Mouse (Mus musculus): ENCODE measurements around the gene Gid4. TPM values are rescaled to one million over a fixed set of nuclear protein-coding genes. Genes with fewer than 3 reads are reported as not detected.

Gid4 gene
- polyA plus RNA-seq, 1 experiment from 2014 or later, result 25.2 TPM

DNA sequence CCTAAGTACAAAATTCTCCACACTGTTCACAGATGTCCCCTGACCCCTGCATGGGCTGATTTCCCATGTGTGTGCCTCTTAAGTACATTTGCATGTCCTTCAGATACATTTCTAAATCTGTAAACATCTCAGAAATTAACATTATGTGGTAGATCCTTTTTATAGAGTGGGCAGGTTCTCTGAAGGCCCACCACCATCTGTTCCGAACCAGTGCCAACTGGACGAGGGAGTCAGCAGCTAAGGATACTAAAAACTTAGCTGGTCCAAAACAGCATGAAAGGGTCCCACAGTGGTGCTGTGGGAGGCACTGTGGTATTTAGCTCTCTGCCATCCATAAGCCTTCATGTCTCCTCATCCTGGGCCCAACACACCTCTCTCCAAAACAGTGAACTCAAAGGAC, 19.8 kb upstream of the Gid4 start:
- Histone ChIP-seq H3K9ac (no peak overlapping the region), H3K36me3 (peaks cover 14% of the 10 kb centered on the region), H3K4me2 (no peak overlapping the region), H3K27me3 (no peaks in the 10 kb centered on the region), H3K9me3 (no peaks in the 10 kb centered on the region), H3K4me1 (replicated peaks) (no peaks in the 10 kb centered on the region), H3K4me3 (no peak overlapping the region), H3K27ac (replicated peaks) (no peak overlapping the region)
- 91% methylated on average over 2 of the region's 2 CpGs for WGBS
- no peak for ATAC-seq (ENCODE audit: low FRiP score, low read depth)

GRCm38 (mm10) chr11:60406606-60407005, 10.3 kb upstream of the Gid4 start:
- ATAC-seq (ENCODE audit: low FRiP score, low read depth), result no peak
- Histone ChIP-seq H3K4me1 (replicated peaks) (peaks cover under 1% of the 10 kb centered on the region; the same call in 1 of the 2 replicates), H3K9ac (no peak overlapping the region), H3K4me2 (no peak overlapping the region), H3K36me3 (peaks cover 23% of the 10 kb centered on the region), H3K27ac (replicated peaks) (no peak overlapping the region), H3K4me3 (no peak overlapping the region), H3K27me3 (no peaks in the 10 kb centered on the region), H3K9me3 (no peaks in the 10 kb centered on the region)
- 97% methylated on average over 1 of the region's 1 CpGs for WGBS

DNA sequence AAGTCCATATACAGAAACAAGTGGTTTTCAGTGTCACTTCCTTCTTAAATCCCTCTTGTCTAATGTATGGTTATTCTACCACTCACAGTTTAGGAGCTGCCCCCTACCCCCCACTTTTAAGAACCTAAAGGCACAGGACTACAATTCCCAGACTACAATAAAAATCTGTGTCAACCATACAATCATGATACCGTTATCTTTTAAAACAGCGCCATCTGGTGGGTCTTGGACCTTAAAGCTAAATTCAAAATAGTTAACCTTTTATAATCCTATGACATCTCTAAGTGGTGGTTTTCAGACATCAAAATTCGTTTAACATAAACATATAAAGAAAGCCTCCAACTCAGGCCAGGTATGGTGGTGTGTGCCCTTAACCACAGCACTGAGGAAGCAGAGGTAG, 4.8 kb upstream of the Gid4 start:
- WGBS, result 7% methylated on average over 3 of the region's 3 CpGs
- no peak overlapping the region for H3K27ac ChIP-seq (replicated peaks)
- H3K9me3 ChIP-seq, result no peaks in the 10 kb centered on the region
- ATAC-seq (ENCODE audit: low FRiP score, low read depth), result no peak
- H3K36me3 ChIP-seq, result 0 out of 2 replicates have a peak, but pooled peaks cover 4% of the 10 kb centered on the region
- peaks cover 28% of the 10 kb centered on the region for H3K4me1 ChIP-seq (replicated peaks)
- H3K9ac ChIP-seq, result no peak overlapping the region
- H3K27me3 ChIP-seq, result no peaks in the 10 kb centered on the region
- H3K4me3 ChIP-seq, result no peak overlapping the region
- no peak overlapping the region for H3K4me2 ChIP-seq

DNA sequence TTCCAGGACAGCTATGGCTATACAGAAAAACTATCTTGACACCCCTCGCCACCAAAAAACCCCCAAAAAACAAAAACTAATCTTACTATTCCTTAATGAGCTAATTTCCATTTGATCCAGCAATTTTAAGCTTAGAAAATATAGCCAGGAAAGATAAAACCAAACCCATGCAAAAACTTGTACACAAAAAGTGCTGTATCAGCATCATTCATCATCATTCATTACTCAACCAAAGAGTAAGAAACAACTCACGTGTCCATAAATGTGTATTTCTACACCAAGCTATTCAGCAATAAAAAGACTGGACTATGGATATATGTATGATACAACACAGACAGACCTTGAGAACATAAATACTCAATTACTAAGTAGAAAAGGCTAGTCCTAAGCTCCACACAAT, 4.0 kb upstream of the Gid4 start:
- Histone ChIP-seq H3K36me3 (0 out of 2 replicates have a peak, but pooled peaks cover 4% of the 10 kb centered on the region), H3K27ac (replicated peaks) (no peak overlapping the region), H3K4me3 (no peak overlapping the region), H3K9me3 (no peaks in the 10 kb centered on the region), H3K27me3 (no peaks in the 10 kb centered on the region), H3K4me2 (no peak overlapping the region), H3K4me1 (replicated peaks) (peaks cover 29% of the 10 kb centered on the region), H3K9ac (no peak overlapping the region)
- no peak for ATAC-seq (ENCODE audit: low FRiP score, low read depth)
- WGBS, result 87% methylated on average over 2 of the region's 2 CpGs

- H3K27ac ChIP-seq (replicated peaks), result peak overlapping the region; percentile 91
- peaks cover 48% of the 10 kb centered on the region for H3K4me1 ChIP-seq (replicated peaks)
- under 1% methylated on average over 21 of the region's 21 CpGs for WGBS
- H3K9ac ChIP-seq, result peak overlapping the region; percentile 69
- H3K27me3 ChIP-seq, result no peaks in the 10 kb centered on the region
- ATAC-seq (ENCODE audit: low FRiP score, low read depth), result no peak
- H3K4me3 ChIP-seq, result peak overlapping the region; percentile 95
- H3K9me3 ChIP-seq, result no peaks in the 10 kb centered on the region
- no peaks in the 10 kb centered on the region for H3K36me3 ChIP-seq
- peak overlapping the region; percentile 94 for H3K4me2 ChIP-seq
Measured at GRCm38 (mm10) chr11:60416590-60416962, 369 bp upstream of the Gid4 start.

DNA sequence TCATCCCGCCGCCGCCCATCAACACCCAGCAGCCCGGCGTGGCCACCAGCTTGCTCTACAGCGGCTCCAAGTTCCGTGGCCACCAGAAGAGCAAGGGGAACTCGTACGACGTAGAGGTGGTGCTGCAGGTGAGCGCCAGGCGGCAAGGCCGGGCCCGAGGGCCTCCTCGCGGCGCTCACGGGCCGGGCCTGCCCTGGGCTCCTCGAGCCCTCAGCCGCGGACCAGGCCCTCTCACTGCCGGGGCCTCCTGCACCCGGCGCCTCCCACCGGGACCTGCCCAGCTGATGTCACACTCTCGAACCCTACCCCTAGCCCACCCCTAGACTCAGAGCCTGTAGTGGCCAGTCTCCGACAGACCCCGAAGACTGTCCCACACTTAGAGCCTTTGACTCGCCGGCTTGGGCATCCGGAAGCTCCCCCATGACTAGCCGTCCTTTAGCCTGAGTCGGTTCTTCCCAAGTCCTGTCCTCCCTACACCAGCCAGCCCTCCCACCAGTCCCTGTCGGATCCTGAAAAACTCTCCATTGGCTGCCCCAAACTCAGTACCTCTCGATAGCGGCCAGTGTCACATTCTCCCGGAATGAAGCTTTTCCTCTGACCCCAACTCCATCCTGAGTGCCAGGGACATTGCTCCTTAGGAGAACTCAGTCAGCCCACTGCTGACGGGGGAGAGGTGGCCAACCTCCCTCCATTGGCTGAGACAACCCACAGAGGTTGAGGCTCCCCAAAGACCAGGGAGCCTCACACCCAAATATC, 950 bp downstream of the Gid4 start, which contains the start of gene Atpaf2:
Gene Atpaf2, minus strand, starts transcription at position 741 of the 756 bp plus-strand sequence.
- peak; percentile 46 for ATAC-seq (ENCODE audit: low FRiP score, low read depth)
- peaks cover 39% of the 10 kb centered on the region for H3K4me1 ChIP-seq (replicated peaks)
- peak within 1 kb of the TSS; percentile 95 for H3K4me3 ChIP-seq
- WGBS, result 0% methylated on average over 39 of the region's 39 CpGs
- peak within 1 kb of the TSS; percentile 91 for H3K27ac ChIP-seq (replicated peaks)
- no peaks in the 10 kb centered on the region for H3K36me3 ChIP-seq
- peak within 1 kb of the TSS; percentile 93 for H3K9ac ChIP-seq
- H3K27me3 ChIP-seq, result no peaks in the 10 kb centered on the region
- H3K4me2 ChIP-seq, result peak within 1 kb of the TSS; percentile 94
- H3K9me3 ChIP-seq, result no peaks in the 10 kb centered on the region

- Histone ChIP-seq H3K27ac (replicated peaks) (peak overlapping the region; percentile 91), H3K9me3 (no peaks in the 10 kb centered on the region), H3K4me1 (replicated peaks) (peaks cover 39% of the 10 kb centered on the region), H3K27me3 (no peaks in the 10 kb centered on the region), H3K36me3 (no peaks in the 10 kb centered on the region), H3K9ac (peak overlapping the region; percentile 93), H3K4me2 (peak overlapping the region; percentile 94), H3K4me3 (peak overlapping the region; percentile 95)
- WGBS, result 33% methylated on average over 6 of the region's 6 CpGs
- no peak for ATAC-seq (ENCODE audit: low FRiP score, low read depth)
Measured at GRCm38 (mm10) chr11:60418473-60418803, 1.5 kb downstream of the Gid4 start.

GRCm38 (mm10) chr11:60422046-60422668, 5.2 kb downstream of the Gid4 start:
- Histone ChIP-seq H3K4me2 (no peak overlapping the region), H3K27me3 (no peaks in the 10 kb centered on the region), H3K4me3 (no peak overlapping the region), H3K9ac (no peak overlapping the region), H3K4me1 (replicated peaks) (peaks cover 20% of the 10 kb centered on the region), H3K36me3 (no peaks in the 10 kb centered on the region), H3K27ac (replicated peaks) (no peak overlapping the region), H3K9me3 (no peaks in the 10 kb centered on the region)
- WGBS, result 62% methylated on average over 6 of the region's 6 CpGs
- no peak for ATAC-seq (ENCODE audit: low FRiP score, low read depth)

- H3K27me3 ChIP-seq, result no peaks in the 10 kb centered on the region
- H3K4me2 ChIP-seq, result no peak overlapping the region
- H3K4me1 ChIP-seq (replicated peaks), result peaks cover 18% of the 10 kb centered on the region
- no peak for ATAC-seq (ENCODE audit: low FRiP score, low read depth)
- no peak overlapping the region for H3K4me3 ChIP-seq
- H3K27ac ChIP-seq (replicated peaks), result no peak overlapping the region
- H3K9ac ChIP-seq, result no peak overlapping the region
- H3K36me3 ChIP-seq, result peaks cover 8% of the 10 kb centered on the region; the same call in 1 of the 2 replicates
- WGBS, result 32% methylated on average over 1 of the region's 1 CpGs
- H3K9me3 ChIP-seq, result no peaks in the 10 kb centered on the region
Measured at GRCm38 (mm10) chr11:60423006-60423405, 6.1 kb downstream of the Gid4 start.

DNA sequence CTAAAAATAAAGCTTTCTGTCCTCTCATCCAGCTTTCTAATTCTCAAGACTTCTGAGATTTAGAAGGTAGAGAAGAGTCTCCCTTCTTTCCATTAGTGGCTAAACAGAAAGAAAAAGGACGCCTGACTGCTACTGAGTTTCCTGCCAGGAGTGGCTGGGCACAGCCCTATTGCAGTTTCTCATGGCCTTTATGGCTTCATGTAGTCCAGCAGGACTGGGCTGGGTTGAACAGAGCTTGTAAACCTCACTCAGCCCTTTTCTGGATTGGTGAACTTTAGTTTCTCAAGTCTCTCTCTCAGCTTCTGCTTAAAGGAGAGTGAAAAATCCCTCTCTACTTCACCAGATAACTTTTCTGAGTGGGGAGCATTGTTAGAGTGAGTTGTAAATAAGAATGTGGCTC, 9.5 kb downstream of the Gid4 start:
- H3K27me3 ChIP-seq, result no peaks in the 10 kb centered on the region
- no peak for ATAC-seq (ENCODE audit: low FRiP score, low read depth)
- no peaks in the 10 kb centered on the region for H3K9me3 ChIP-seq
- H3K36me3 ChIP-seq, result peaks cover 15% of the 10 kb centered on the region
- H3K9ac ChIP-seq, result no peak overlapping the region
- WGBS, result 81% methylated on average over 1 of the region's 1 CpGs
- no peak overlapping the region for H3K27ac ChIP-seq (replicated peaks)
- no peak overlapping the region for H3K4me2 ChIP-seq
- no peak overlapping the region for H3K4me3 ChIP-seq
- H3K4me1 ChIP-seq (replicated peaks), result no peaks in the 10 kb centered on the region

- Histone ChIP-seq H3K36me3 (peaks cover 20% of the 10 kb centered on the region), H3K4me3 (no peak overlapping the region), H3K4me2 (no peak overlapping the region), H3K27ac (replicated peaks) (no peak overlapping the region), H3K27me3 (no peaks in the 10 kb centered on the region), H3K9ac (no peak overlapping the region), H3K4me1 (replicated peaks) (no peaks in the 10 kb centered on the region), H3K9me3 (no peaks in the 10 kb centered on the region)
- no peak for ATAC-seq (ENCODE audit: low FRiP score, low read depth)
- 94% methylated on average over 3 of the region's 3 CpGs for WGBS
Measured at GRCm38 (mm10) chr11:60427628-60428027, 10.7 kb downstream of the Gid4 start.

DNA sequence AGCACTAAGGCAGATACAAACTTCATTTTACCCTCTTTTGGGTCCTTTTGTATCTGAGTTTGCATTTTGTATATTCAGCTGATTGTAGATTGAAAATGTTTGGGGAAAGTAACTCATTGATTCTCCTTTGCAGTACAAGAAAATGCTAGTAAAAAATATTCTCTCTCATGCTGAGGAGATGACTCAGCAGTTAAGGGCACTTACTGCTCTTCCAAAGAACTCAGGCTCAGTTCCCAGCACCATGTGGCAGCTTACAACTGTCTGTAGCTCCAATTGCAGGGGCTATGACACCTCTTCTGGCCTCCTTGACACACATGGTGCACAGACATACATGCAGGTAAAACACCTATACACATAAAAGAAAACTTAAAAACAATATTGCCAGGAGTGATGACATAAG, 16.6 kb downstream of the Gid4 start:
- Histone ChIP-seq H3K4me3 (no peak overlapping the region), H3K4me1 (replicated peaks) (no peaks in the 10 kb centered on the region), H3K9ac (no peak overlapping the region), H3K27ac (replicated peaks) (no peak overlapping the region), H3K27me3 (no peaks in the 10 kb centered on the region), H3K9me3 (no peaks in the 10 kb centered on the region), H3K36me3 (peaks cover 49% of the 10 kb centered on the region), H3K4me2 (no peak overlapping the region)
- no peak for ATAC-seq (ENCODE audit: low FRiP score, low read depth)
